Mouse (Mus musculus) retina, postnatal 1 day (tissue): ENCODE data around the gene Axl.
"Not testable (repeated sequence)": the region's sequence is repeated elsewhere in the genome, so short reads cannot be mapped to it uniquely, and the experiment has no call there.

Experiments used
- DNase-seq: peaks from one replicate; pipeline ENCODE4 v3.0.0-alpha.2; 2012

The Axl gene

DNA sequence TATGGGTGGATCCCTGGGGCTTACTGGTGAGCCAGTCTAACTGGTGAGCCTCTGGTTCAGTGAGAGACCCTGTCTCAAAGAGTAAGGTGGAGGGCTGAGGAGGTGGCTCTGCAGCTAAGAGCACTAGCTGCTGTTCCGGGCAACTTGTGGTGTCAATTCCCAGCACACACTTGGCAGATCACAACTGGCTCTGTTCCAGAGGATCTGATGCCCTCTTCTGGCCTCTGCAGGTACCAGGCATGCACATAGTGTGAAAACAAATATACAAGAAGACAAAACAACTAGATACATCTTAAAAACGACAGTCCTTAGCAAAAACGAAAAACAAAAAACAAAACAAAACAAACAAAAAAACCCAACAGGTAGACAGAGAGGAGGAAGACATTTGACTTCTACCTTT, 5.2 kb upstream of the Axl start:
- DNase-seq: no peak

DNA sequence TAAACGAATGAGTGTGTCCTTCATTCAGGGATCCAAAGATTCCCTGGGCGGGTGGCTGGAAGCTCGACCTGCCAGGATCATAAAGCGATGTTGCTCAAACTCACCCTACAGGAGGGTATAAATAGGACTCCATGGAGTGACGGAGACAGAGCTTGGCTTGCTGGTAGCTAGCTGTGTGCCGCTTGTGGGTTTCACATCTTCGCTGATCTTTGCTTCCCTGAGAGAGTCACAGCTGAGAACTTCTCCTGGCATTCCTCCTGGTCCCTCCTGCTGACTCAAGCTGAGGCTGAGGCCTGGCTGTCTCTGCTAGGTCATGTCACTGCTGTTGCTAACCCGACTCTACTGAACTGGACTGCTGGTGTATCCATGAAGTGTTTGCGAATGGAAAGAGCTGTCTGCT, 4.5 kb upstream of the Axl start:
- DNase-seq: not testable (repeated sequence)

DNA sequence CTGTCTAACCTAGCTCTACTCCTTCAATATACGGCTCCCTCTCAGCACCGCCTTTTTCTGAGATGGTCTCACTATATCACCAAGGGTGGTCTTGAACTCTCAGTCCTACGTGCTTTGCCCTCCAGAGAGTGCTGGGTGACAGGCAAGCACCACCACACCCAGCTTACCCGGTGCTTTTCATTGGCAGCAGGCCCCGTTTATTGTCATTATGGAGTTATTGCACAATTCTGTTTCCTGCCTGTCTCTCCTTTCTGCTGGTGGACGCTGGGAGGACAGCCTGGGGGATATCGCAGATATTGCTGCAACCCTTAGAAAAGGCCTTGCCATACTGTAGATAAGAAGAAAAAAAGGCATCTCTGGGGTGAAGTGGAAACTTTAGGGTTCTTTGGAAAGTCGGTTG, 2.1 kb upstream of the Axl start:
- DNase-seq: no peak

DNA sequence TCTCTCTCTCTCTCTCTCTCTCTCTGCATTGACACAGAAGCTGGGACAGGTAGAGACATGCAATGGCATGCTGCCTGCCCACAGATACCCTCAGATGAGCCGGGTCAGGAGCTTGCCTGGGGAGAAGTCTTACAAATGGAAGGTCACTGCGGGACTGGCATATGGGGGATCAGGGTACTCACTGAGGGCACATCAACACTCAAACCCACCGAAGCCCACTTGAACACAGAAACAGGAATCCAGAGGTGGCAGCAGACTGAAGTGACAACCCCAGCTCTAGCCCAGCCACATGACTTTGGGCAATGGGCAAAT, 580 bp upstream of the Axl start:
- peak; percentile 10 for DNase-seq

DNA sequence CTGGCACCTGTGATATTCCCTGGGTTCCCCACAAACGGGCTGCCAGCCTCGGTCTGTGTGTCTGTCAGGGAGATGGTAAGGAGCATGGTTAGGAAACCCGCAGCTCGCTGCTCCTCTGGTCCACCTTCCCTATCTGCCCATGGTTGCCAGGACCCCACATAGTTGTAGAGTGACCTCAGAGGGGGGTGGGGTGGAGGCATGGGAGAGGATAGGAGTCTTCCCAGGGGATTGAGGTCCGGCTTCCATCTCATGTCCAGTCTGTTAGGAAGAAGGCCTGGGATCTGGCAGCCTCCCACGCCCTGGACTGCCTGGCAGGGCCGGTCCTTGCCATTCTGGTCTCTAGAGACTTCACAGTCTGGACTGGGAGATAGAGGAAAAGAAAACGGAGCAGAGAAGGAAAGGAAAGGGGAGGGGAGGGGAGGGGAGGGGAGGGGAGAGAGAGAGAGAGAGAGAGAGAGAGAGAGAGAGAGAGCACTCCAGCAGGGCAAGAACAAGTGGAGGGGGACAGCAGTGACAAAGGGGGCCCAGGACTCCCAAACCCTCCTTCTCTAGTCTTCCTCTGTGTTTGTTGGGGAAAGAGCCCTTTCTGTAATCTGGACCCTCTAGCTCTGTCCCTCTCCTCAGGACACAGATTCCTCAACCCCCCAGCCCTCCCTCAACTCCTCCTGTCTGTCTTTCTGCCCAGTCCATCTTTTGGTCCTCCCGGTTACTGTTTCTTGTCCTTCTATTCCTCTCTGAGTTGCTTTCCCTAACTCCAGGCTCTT, 867 bp downstream of the Axl start:
- DNase-seq: peak; percentile 40

DNA sequence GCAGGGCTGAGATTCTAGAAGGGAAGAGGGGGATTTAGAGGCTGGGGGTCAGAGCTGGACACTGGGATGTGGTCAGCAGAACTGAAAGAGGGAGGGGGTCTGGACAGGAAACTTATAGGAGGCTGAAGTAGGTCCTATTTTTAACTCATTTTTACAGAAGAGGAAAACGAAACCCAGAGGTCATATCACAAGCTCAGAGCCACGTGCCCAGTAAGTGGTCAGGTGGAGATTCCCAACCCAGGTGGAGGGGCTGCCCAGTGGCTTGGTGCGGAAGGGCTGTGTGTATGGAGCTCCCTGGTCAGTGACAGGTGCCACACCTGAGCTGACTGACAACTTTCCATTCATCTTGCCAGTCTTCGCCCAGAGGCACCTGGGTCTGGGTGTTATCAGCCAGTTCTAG, 1.5 kb downstream of the Axl start:
- DNase-seq: no peak

DNA sequence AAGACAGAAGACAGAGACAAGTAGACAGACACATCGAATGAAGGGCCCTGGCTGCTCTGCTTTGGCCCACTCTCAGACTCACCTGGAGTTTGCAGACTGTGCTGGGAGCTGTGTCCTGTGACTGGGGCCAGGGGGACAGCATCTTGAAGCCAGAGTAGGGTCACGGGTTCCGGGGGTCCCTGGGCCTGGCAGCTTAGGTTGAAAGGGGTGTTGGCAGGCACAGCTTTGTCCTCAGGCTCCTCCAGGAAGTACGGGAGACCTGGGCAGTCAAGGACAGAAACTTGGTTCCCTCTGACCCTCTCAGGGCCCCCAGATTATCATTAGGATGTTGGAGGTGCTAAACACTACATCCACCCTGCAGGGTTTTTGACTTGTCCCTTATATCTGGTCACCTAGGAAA, 2.8 kb downstream of the Axl start:
- no peak for DNase-seq

DNA sequence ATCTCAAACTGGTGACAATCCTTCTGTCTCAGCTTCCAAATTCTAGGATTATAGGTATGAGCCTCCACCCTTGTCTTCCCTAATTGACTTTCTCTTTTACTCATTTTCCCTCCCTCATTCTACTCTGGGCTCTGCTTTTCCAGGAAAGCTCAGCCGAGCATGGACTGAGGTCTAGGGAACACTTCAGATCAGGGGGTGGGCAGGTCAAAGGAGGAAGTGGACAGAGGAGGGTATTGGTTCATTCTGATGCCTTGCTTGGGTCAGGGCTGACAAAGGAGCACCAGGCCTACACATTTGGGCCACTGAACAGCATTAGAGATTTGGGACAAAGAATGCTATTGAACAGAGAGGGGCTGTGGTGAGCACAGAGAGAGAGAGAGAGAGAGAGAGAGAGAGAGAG, 3.7 kb downstream of the Axl start:
- DNase-seq: no peak

DNA sequence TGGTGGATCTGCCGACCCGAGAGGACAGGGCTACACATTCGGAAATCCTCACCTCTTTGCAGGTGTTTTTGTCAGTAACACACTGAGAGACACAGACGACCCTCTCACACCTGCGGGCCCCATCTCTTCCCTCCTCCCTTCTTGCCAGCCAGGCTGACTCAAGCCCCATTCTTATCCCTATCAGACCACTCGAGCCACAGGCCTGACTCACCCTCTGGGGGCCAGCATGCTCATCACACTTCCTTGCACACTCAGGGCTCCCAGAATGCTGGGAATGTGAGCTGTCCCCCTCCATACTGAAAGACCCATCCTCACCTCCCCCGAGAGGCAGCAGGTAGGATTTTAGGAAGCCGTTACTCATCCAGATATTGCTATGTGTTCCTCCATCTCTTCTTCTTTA, 4.8 kb downstream of the Axl start:
- DNase-seq: no peak

DNA sequence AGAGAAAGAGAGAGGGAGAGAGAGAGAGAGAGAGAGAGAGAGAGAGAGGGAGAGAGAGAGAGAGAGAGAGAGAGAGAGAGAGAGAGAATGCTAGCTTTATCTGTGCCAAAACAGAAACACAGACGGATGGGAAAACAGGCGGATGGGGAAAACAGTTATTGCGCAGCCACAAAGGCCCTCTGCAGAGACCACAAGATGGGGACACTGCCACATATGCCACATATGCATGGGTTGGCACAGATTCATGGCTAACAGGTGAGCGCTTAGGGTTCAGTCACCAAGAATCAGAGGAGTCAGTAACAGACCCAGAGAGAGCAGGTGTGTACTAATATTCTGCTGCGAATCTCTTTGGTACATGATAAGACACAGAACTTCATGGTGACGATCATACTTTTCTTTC, 5.8 kb downstream of the Axl start:
- DNase-seq: no peak

DNA sequence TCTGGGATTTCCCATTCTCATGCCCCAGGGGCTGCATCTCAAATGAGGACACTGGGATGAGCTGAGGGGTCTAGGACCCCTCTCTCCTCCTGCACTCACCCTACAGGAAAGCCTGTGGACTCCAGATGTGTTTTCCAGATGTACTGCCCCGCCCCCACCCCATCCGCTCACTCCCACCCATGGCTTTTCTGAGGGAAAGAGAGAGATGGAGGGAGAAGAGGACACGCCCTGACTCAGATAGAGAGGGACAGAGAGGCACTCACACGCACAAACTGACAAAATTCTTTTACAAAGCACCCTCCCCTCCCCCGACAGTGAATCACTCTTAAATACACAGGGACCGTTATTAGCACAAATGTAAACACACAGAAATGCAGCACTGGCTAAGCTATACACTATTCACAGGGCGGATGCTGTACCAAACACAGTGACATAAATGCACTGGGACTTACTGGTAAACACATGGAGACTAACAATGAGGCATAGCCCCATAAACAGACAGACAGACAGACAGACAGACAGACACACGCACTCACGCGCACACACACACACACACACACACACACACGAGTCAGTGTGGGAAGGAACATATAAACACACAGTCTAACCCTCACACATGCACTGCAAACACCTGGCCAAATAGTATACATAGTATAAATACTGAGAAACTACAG, 6.4 kb downstream of the Axl start:
- DNase-seq: peak; percentile 24

DNA sequence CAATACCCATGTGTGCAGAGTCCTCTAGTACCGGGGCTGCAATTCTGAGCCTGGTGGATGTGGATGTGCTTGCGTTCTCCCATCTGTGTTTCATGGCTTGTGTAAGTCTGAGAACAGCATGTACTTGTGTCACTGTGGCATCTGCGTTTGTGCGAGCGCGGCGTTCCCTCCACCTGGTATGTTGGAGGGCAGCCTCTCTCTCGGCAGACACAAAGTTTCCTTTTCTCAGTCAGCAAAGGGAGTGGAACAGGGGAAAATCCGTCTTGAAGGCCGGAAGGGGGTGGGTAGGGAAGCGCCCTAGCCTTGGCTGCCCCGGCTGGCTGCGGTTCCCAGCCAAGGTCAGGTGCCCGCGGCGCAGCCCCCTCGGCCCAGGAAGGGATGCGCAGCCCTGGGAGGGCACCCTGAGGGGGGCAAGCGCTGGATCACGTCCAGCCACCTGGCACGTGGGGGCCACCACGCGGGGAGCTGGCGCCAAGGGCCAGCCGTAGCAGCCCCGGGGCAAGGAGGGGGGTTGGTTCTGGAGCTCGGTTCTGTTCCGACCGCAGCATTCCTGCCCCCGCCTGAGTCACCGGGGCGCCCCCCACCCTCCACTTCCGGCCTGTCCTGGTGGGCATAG, 7.1 kb downstream of the Axl start:
- peak; percentile 27 for DNase-seq

DNA sequence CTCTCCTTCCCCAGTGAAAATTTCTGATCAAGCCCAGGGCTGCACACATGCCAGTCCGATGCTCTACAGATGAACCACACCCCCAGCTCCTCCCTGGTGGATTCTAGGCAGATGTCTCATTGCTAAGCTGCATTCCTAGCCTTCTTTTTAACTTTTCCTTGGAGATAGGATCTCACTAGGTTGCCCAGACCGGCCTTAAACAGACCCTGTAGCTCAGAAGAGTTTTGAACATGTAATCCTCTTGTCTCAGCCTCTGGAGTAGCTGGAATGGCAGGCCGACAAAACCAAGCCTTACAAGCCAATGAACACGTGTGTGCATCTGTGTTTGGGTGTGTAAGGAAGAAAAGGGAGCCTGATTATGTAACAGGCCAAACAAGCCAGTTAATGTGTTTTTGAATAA, 7.8 kb downstream of the Axl start:
- DNase-seq: no peak

DNA sequence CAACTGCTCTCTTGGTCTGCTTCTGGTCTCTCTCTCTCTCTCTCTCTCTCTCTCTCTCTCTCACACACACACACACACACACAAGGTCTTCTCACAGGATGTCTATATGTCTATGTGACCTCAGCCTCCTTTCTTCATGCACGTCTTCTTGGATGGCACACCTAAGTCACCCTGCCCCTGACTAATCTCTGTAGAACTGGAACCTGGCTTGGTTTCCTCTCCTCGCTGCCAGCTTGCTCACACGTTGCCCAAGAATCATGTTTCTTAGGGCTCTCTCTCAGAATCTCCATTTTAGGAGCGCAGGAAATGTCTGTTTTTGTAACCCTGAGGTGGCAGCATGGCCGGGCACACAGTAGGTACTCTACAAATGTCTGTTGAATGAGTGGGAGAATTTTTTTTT, 8.5 kb downstream of the Axl start:
- no peak for DNase-seq

DNA sequence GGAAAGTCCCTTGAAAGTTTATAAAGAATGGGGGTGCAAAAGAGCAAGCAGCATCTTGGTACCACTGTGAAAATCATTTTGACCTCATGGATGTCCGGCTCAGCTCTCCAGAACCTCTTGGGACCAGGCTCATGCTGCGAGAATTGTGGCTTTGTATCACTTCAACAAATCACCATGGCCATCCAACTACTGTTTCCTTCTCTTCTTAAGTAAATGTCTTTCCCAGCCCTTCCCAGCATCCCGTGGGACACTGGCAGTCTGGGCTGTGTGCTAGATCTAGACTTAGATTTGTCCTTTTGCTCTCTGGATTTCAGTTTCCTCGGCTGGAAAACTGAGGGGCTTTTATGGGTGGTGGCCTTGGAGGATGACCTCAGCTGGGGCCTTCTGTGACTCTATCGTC, 20.3 kb downstream of the Axl start:
- DNase-seq: no peak

DNA sequence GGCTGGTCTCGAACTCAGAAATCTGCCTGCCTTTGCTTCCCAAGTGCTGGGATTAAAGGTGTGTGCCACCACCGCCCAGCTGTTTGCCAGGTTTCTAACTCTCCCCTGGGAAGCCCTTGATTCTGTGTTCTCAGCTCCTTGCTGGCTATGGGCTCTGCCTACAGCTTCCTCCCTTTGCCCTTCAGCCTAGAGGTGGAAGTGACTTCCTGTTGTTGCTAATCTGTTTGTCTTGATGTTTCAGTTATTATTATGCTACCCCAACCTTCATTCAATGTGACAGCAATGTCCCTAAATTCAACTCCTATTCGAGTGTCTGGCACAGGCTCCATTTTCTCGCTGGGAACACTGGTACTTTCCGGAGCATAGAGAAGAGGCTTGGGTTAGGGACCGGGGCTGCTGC, 22.4 kb downstream of the Axl start:
- no peak for DNase-seq

DNA sequence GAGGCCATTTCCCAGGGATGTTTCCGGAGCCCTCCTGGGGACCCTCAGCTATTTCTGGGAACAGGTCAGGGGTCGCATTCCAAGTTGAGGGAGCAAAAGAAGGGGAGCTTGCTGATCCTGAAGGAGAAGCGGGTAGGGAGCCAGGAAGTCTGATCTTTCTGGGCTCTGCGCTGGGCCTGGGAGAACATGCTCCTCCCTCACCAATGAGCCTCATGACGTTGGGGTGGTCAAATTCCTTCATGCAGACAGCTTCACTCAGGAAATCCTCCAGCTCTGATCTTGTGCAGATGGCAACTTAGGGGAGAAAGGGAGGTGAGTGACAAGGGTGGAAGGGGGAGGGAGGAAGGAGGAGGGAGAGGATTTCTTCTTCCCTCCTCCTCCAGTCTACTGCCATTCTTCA, 24.3 kb downstream of the Axl start:
- DNase-seq: peak; percentile 11

DNA sequence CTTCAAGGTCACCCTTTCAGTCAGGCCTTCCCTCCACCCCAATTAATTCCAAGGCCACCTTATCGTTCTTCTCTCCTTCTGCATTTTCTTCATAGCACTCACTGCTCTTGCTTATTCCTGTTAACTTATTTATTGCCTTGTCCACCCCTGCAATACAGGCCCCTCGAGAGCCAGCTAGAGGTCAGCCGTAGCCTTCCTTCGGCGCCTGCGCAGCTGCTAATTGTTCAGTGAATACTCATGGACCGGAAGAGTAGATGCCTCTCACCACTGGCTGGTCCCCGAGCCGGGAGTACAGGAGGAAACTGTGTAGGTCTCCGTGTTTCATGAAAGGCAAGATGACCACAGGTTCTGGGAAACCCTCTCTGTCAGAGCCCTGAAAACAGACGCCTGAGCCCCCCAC, 24.8 kb downstream of the Axl start:
- peak; percentile 62 for DNase-seq

DNA sequence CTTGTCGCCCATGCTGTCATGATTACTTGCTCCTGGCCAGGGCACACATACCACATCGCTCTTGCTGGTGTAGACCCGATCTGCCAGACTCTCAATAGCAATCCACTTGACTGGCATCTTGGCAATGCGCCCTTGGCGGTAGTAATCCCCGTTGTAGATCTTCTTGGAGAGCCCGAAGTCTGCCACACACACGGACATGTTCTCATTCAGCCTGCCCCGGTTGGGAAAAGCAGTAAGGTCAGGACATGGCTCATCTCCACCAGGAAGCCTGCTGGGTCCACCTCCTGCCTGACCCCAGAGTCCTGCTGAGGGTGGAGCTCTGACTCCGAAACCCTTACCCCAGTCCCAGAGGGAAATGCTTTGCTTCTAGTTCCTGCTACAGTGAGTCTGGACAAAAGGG, 27.2 kb downstream of the Axl start:
- DNase-seq: no peak

DNA sequence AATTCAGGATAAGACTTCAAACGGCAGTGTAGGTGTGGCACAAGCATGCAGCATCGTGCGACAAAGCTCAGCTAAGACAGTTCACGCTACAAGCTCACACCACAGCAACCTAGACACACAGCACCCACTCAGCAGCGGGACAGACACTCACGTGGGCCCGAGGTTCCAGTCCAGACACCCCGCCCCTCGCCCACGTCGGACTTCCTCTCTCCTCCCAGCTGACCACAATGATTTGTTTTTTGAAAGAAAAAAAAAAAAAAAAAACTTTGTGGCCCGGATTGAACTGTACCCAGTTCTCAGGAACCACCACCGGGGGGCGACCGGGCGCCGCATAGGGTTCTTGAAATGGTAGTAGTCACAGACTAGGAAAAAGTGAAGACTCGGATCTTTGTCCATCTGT, 32.5 kb downstream of the Axl start:
- DNase-seq: peak; percentile 93

DNA sequence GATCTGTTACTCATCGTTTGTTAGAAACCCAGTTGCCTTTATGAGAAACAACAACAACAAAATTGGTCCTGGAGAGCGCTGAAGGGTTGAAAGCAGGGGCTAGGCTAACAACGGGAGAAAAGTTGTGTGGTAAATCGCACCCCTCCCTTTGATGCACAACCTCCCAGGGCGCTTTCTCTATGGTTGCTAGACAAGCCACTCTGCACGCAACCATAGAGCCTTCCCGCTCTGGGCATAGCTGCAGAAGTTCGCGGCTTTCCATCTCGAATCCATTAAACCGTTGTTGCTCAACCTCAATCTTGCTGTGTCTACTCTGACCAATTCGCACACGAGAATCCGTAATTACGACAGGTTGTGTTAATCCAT, 33.1 kb downstream of the Axl start:
- no peak for DNase-seq

DNA sequence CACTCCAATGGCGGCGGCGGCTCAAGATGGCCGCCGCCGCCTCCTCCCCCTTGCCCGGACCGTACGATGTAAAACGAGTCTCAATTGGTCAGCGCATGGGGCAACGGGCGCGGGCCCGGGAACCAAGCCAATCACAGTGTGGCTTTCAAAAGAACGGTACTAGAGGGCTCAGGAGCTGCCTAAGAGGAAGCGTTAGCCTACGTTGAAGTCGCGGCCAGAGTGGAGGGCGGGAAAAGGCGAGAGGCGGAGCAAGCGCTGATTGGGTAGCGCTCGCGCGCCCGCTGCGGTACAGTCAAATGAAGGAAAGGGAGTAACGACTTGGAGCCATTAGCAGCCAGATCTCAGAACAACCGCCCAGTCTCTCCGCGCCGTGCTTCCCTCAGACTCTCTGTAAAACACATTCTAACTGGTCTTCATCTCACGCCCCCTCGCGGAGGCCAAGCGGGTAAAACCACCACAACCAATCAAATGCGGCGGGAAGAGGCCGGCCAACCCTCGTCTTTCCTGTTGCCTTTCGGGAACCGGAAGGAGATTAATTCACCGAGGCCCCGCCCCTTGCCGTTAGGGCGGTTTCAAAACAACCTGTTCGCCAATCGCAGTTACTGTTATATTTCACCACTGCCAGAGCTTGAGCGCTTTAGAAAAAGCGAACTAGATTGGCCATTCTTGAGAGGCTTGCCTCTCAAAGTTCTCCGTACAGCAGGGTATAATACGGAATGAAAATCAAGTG, 33.6 kb downstream of the Axl start, which contains the start of gene Hnrnpul1:
Gene Hnrnpul1 (minus strand): TSS at position 20 of the 730 bp plus-strand sequence.
- DNase-seq: peak; percentile 100

DNA sequence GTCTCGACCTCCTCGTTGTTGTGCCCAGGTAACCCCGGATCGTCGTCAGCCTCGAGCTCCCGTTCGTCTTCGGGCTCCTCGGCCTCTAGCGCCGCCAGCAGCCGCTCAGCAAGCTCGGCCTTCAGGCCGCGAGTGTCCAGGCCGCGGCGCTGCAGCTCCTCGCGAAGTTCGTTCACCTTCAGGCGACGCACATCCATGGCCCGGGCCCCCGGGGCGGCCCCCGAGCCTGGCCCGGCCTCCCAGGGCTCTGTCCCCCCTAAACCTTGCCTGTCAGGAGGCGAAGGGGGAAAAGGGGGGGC, 34.1 kb downstream of the Axl start:
- no peak for DNase-seq
